Mouse (Mus musculus) cerebellum, adult 2 months (tissue): ENCODE measurements around the gene Abhd17c.

ENCODE experiments used
- CTCF ChIP-seq: fragments of 200-500 bp; IDR thresholded peaks from 2 replicates; pipeline ENCODE4 v1.5.1; 2011; ENCODE audit warnings: low read depth, mild to moderate bottlenecking, control low read depth, low read length, moderate library complexity, borderline replicate concordance; ENCODE audit not compliant: insufficient read depth
- POLR2A ChIP-seq: fragments of 200-500 bp; IDR thresholded peaks from 2 replicates; pipeline ENCODE4 v1.6.1; 2011; ENCODE audit warnings: low read length, control low read depth, borderline replicate concordance; ENCODE audit not compliant: insufficient read depth

DNA sequence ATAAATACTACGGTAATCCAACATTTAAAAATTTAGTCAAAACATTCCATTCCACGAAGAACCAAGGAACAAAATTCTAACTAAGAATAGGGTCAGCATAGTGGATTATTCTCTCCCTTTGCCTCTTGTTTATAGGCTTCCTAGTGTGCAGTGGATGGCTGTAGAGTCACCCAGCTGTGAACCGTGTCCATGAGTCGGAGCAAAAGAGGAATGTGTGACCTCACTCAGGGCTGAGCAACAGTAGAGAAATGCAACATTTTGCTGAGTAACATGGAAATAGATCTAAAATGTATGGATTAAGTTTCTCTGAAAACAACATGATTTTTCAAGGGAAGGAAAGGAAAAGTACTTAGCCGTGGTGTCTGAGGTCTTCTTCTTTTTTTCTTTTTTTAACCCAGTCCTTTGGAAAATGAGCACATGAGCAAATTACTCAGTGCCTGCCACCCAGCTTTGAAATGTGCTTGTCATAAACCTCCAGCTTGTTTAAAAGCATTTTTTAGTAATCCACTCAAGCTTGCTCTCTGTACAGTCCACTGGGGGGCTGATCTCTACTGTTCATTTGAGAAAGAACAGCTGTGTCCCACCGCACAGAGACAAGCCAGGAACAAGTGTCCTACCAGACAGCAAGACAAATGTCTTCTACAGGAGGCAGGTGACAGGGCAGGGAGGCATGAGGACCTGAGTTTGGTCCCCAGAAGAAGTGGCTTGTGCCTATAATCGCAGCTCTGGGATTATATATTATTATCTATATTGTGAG, 74.3 kb downstream of the Abhd17c start:
- TF ChIP-seq CTCF (no peak), POLR2A (no peak)
